Mouse (Mus musculus) lung, postnatal 0 days (tissue): ENCODE measurements at regions not wholly inside any gene's neighbourhood (a gene's known extent, or its start where the extent isn't known, plus 50 kb on each side); places are given as distances from the start of the nearest gene placed in this dataset.
A peak's percentile ranks its signal among the peaks of the same experiment; 100 is the strongest.

Experiments used
- ATAC-seq: fragments of 200-750 bp; cut with Nextera tagmentation; 2 replicates; pipeline ENCODE4 v1.8.0; 2017; ENCODE audit warnings: moderate library complexity
- DNase-seq: peaks from one replicate; pipeline ENCODE4 v3.0.0-alpha.2; 2016; ENCODE audit warnings: low spot score
- H3K27ac ChIP-seq: fragments of 300-500 bp; sonication (generic); 2 replicates; pipeline ENCODE4 v1.5.1; 2014; ENCODE audit warnings: antibody characterized with exemption, mild to moderate bottlenecking, low read length, mixed read lengths
- H3K27me3 ChIP-seq: fragments of 300-500 bp; sonication (generic); replicated peaks from 2 replicates; pipeline ENCODE4 v1.6.1; 2014; ENCODE audit warnings: low read length, mixed read lengths; ENCODE audit not compliant: insufficient read depth
- H3K36me3 ChIP-seq: fragments of 300-500 bp; sonication (generic); 2 replicates; pipeline ENCODE4 v1.6.1; 2014; ENCODE audit warnings: low read length, mixed read lengths; ENCODE audit not compliant: insufficient read depth
- H3K4me1 ChIP-seq: fragments of 300-500 bp; sonication (generic); 2 replicates; pipeline ENCODE4 v1.6.1; 2014; ENCODE audit warnings: antibody characterized with exemption, low read depth, low read length, mixed read lengths; ENCODE audit not compliant: insufficient read depth
- H3K4me2 ChIP-seq: fragments of 300-500 bp; sonication (generic); replicated peaks from 2 replicates; pipeline ENCODE4 v1.6.1; 2014; ENCODE audit warnings: low read depth, mild to moderate bottlenecking, low read length, moderate library complexity, mixed read lengths
- H3K4me3 ChIP-seq: fragments of 300-500 bp; sonication (generic); 2 replicates; pipeline ENCODE4 v1.5.1; 2014; ENCODE audit warnings: low read depth, low read length
- H3K9ac ChIP-seq: fragments of 300-500 bp; sonication (generic); replicated peaks from 2 replicates; pipeline ENCODE4 v1.6.1; 2014; ENCODE audit warnings: low read depth, mild to moderate bottlenecking
- H3K9me3 ChIP-seq: fragments of 300-500 bp; sonication (generic); 2 replicates; pipeline ENCODE4 v1.6.1; 2016; ENCODE audit warnings: low read length, mixed read lengths
- CTCF ChIP-seq: IDR thresholded peaks from 2 replicates; pipeline ENCODE4 v1.5.1; 2016; ENCODE audit warnings: antibody characterized with exemption, mild to moderate bottlenecking
- EP300 ChIP-seq: IDR thresholded peaks from 2 replicates; pipeline ENCODE4 v1.6.1; 2016; ENCODE audit warnings: antibody characterized with exemption, mild to moderate bottlenecking, control low read depth
- WGBS: fragments of 180-500 bp; shearing (Covaris S2); extraction: QIAGEN DNeasy Blood & Tissue Kit; methylation state at CpG from one replicate; pipeline ENCODE4 v1.1.7; 2014; 5-methylcytosine and 5-hydroxymethylcytosine counted together

DNA sequence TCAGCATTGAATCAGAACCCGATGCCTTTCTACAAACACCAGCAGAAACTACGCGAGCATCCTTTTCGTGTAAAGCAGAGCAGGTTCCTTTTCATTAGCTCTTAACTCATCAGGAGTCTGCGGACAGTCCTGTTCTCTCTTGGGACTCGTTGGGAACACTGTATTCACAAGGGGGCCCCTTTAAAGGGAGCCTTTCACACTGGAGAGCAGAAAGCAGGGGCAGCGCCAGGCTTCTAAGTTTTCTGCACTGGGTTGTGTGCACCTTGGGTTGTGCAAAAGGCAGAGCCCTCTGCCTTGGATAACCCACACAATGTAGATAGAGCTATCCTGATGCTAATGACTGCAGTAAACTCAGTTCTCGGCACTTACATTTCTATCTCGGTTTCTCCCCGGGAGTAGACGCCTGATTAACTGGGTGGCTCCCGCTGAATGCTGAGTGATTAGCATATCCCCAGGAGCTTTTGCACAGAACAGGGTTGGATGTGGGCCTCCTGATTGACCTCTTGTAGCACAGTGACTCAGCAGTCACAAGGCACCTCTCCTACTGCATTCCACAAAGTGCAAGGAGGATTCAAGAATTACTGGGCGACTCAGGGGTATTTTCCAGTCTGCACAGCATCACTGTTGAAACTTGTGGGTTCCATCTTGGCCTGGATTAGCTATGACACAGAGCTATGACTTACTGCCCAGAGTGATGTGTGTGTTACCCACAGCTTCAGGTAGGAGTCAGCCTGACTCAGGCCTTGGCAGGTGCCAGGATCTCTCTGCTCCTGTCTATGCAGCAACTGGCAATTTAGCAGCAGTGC lies 209.8 kb upstream of the Igfbp3 start:
- ATAC-seq (no peak), DNase-seq (peak; percentile 29)
- TF ChIP-seq EP300 = no peak
- TF ChIP-seq CTCF = no peak
- Histone ChIP-seq H3K9ac (no peak overlapping the region), H3K27me3 (no peaks in the 10 kb centered on the region), H3K4me1 (no peaks in the 10 kb centered on the region), H3K4me2 (no peak overlapping the region), H3K4me3 (no peak overlapping the region), H3K27ac (no peak overlapping the region), H3K36me3 (no peaks in the 10 kb centered on the region), H3K9me3 (no peaks in the 10 kb centered on the region)
- WGBS = 25% methylated on average over 13 of the region's 13 CpGs

DNA sequence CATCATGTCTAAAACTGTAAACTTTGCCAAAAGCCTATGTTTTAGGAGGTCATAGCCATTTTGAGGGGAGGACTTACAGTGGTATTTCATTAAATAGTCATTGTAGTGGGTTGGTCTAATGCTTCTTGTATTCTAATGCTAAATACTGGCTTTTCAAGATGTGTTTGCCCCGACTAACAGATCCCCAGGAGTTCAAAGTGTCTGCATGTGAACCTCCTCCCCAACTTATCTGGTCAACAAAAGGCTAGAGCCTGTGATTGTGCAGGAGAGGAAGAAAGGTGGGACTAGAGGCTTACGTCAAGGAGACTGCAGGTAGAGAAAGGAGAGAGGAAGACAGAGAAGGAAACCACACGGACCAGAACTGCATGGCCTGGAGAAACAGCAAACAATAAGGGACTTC lies 198.9 kb upstream of the Igfbp3 start:
- ATAC-seq = no peak
- TF ChIP-seq CTCF (no peak), EP300 (no peak)
- H3K36me3 ChIP-seq = no peaks in the 10 kb centered on the region
- no peaks in the 10 kb centered on the region for H3K9me3 ChIP-seq
- WGBS = 70% methylated on average over 3 of the region's 3 CpGs
- H3K4me1 ChIP-seq = no peaks in the 10 kb centered on the region
- H3K27ac ChIP-seq = no peak overlapping the region
- H3K27me3 ChIP-seq = no peaks in the 10 kb centered on the region
- H3K9ac ChIP-seq = no peak overlapping the region
- no peak overlapping the region for H3K4me3 ChIP-seq
- no peak overlapping the region for H3K4me2 ChIP-seq
- no peak for DNase-seq

DNA sequence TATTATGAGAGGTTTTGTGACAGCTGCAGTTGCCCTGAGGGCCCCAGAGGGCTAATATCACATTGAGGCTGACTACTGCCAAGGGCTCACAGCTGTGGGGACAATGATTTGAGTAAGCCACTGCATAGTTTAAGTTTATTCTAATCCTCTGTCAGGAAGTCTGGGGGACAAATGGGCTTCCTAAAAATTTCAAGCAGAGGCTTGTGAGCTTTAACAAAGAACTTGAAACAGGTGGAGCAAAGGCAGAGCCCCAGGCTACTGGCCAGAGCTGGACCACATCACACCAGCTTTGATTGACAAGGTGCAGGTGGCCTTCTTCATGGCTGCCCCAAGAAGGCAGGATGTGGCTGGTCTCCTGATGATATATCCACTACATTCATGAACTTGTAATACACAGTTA lies 195.3 kb upstream of the Igfbp3 start:
- TF ChIP-seq EP300 (no peak), CTCF (no peak)
- ATAC-seq (no peak), DNase-seq (no peak)
- Histone ChIP-seq H3K4me2 (no peak overlapping the region), H3K4me1 (no peaks in the 10 kb centered on the region), H3K36me3 (no peaks in the 10 kb centered on the region), H3K27ac (no peak overlapping the region), H3K4me3 (no peak overlapping the region), H3K27me3 (no peaks in the 10 kb centered on the region), H3K9me3 (no peaks in the 10 kb centered on the region), H3K9ac (no peak overlapping the region)

DNA sequence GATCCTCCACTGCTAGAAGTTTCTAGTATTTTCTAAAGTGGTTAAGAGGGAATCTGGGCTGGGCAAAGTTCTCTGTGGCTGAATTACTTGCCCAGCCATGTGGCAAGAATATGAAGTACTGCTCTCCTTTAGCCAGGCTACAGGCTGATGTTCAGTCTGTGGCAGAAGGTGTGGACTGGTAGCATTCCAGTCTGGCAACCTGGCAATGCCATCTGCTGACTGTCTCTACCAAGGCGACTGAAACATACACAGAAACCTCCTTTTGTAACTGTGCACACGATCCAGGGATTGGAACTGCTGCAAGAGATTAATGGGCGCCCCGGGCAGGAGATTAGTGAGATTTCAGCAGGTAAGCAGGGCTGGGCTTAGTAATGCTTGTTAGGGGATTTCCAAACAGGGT lies 190.9 kb upstream of the Igfbp3 start:
- no peaks in the 10 kb centered on the region for H3K36me3 ChIP-seq
- no peaks in the 10 kb centered on the region for H3K27me3 ChIP-seq
- DNase-seq = no peak
- no peak overlapping the region for H3K27ac ChIP-seq
- 75% methylated on average over 4 of the region's 4 CpGs for WGBS
- H3K4me2 ChIP-seq = no peak overlapping the region
- no peak overlapping the region for H3K9ac ChIP-seq
- H3K9me3 ChIP-seq = no peaks in the 10 kb centered on the region
- ATAC-seq = no peak
- H3K4me3 ChIP-seq = no peak overlapping the region
- H3K4me1 ChIP-seq = no peaks in the 10 kb centered on the region
- TF ChIP-seq EP300 (no peak), CTCF (no peak)

DNA sequence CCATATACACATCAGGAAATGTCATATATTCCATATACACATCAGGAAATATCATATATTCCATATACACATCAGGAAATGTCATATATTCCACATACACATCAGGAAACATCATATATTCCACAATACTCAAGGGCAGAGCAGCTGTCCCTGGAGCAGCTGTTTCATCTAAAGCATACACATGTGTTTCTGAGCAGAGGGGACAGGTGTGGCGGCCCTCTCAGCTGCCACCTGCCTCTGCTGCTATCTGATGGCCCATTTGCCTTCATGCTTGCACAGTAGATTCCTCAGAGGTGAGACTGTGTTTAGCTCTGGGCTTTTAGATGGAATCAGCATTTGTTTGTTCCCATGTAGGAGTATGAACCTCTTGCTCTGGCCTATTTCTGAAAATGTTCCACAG lies 158.1 kb upstream of the Igfbp3 start:
- Histone ChIP-seq H3K36me3 (no peaks in the 10 kb centered on the region), H3K4me1 (no peaks in the 10 kb centered on the region), H3K27me3 (no peaks in the 10 kb centered on the region), H3K4me3 (no peak overlapping the region), H3K9ac (no peak overlapping the region), H3K27ac (no peak overlapping the region), H3K4me2 (no peak overlapping the region), H3K9me3 (no peaks in the 10 kb centered on the region)
- no peak for ATAC-seq
- DNase-seq = no peak
- no peak for TF ChIP-seq CTCF
- no peak for TF ChIP-seq EP300
- WGBS = 47% methylated on average over 1 of the region's 1 CpGs

DNA sequence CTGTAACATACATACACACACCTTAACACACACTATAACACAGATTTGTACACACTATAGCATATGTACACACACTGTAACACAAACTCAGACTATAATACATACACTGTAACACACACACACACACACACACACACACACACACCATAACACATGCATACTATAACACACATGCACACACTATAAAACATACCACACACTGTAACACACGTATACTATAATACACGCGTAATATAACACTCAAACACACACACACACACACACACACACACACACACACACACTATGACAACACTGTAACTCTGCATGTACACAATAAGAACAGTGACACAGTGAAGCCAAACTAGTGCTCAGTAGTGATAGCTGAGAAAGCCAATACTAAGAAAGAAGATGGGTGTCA lies 147.7 kb upstream of the Igfbp3 start:
- DNase-seq (no peak), ATAC-seq (no peak)
- no peaks in the 10 kb centered on the region for H3K4me1 ChIP-seq
- no peaks in the 10 kb centered on the region for H3K9me3 ChIP-seq
- no peaks in the 10 kb centered on the region for H3K27me3 ChIP-seq
- H3K36me3 ChIP-seq = no peaks in the 10 kb centered on the region
- TF ChIP-seq EP300 (no peak), CTCF (no peak)
- no peak overlapping the region for H3K4me2 ChIP-seq
- WGBS = 86% methylated on average over 3 of the region's 3 CpGs
- H3K4me3 ChIP-seq = no peak overlapping the region
- H3K9ac ChIP-seq = no peak overlapping the region
- no peak overlapping the region for H3K27ac ChIP-seq

DNA sequence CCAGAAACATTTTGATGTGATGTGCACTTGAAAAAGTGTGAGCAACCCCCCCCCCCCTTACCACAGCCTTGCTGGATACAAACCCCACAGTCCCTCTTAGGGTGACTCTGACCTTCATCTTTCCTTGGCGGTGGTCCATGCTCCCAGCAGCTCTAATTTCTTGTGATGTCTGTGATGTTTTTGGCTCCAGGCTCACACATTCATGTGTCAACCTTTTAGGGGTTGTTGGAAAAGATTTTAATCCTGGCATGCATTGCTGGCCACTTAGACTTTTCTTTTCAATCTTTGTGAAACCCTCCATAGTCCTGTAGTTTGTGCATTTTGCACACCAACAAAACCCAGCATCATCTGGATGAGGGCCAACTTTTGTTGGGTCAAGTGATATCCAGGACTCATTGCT lies 134.9 kb upstream of the Igfbp3 start:
- Histone ChIP-seq H3K27me3 (no peaks in the 10 kb centered on the region), H3K36me3 (no peaks in the 10 kb centered on the region), H3K4me1 (no peaks in the 10 kb centered on the region), H3K9me3 (no peaks in the 10 kb centered on the region), H3K4me3 (no peak overlapping the region), H3K9ac (no peak overlapping the region), H3K4me2 (no peak overlapping the region), H3K27ac (no peak overlapping the region)
- ATAC-seq (no peak), DNase-seq (no peak)
- WGBS = 67% methylated on average over 1 of the region's 1 CpGs
- TF ChIP-seq CTCF (no peak), EP300 (no peak)
